Mouse (Mus musculus) stomach, postnatal 0 days (tissue): Measurements from ENCODE around the gene Gimap7. TPM values are rescaled to one million over a fixed set of nuclear protein-coding genes. Genes with fewer than 3 reads are reported as not detected.
A peak's percentile ranks its signal among the peaks of the same experiment; 100 is the strongest.

ENCODE experiments used
- ATAC-seq: fragments of 200-750 bp; cut with Nextera tagmentation; 2 replicates; pipeline ENCODE4 v1.8.0; 2017; ENCODE audit not compliant: low FRiP score, low TSS enrichment
- DNase-seq: peaks from one replicate; pipeline ENCODE4 v3.0.0-alpha.2; 2016; ENCODE audit warnings: low spot score
- H3K27ac ChIP-seq: fragments of 300-500 bp; sonication (generic); replicated peaks from 2 replicates; pipeline ENCODE4 v1.5.1; 2014; ENCODE audit warnings: mild to moderate bottlenecking, control low read depth
- H3K27me3 ChIP-seq: fragments of 300-500 bp; sonication (generic); 2 replicates; pipeline ENCODE4 v1.6.1; 2014; ENCODE audit warnings: low read length; ENCODE audit not compliant: control insufficient read depth, insufficient read depth
- H3K36me3 ChIP-seq: fragments of 300-500 bp; sonication (generic); 2 replicates; pipeline ENCODE4 v1.6.1; 2014; ENCODE audit warnings: low read length, mixed read lengths; ENCODE audit not compliant: control insufficient read depth, insufficient read depth
- H3K4me1 ChIP-seq: fragments of 300-500 bp; sonication (generic); replicated peaks from 2 replicates; pipeline ENCODE4 v1.6.1; 2014; ENCODE audit warnings: antibody characterized with exemption; ENCODE audit not compliant: control insufficient read depth, insufficient read depth
- H3K4me2 ChIP-seq: fragments of 300-500 bp; sonication (generic); replicated peaks from 2 replicates; pipeline ENCODE4 v1.6.1; 2014; ENCODE audit warnings: low read depth, mild to moderate bottlenecking, control low read depth, moderate library complexity
- H3K4me3 ChIP-seq: fragments of 300-500 bp; sonication (generic); 2 replicates; pipeline ENCODE4 v1.5.1; 2014; ENCODE audit warnings: low read depth, low read length, control low read depth
- H3K9ac ChIP-seq: fragments of 300-500 bp; sonication (generic); 2 replicates; pipeline ENCODE4 v1.6.1; 2014; ENCODE audit warnings: mild to moderate bottlenecking, low read length, control low read depth, mixed read lengths
- H3K9me3 ChIP-seq: fragments of 300-500 bp; sonication (generic); 2 replicates; pipeline ENCODE4 v1.6.1; 2016; ENCODE audit warnings: low read length; ENCODE audit not compliant: control insufficient read depth
- CTCF ChIP-seq: IDR thresholded peaks from 2 replicates; pipeline ENCODE4 v1.5.1; 2016; ENCODE audit warnings: antibody characterized with exemption, low read depth, mild to moderate bottlenecking, moderate library complexity
- EP300 ChIP-seq: optimal IDR thresholded peaks from 2 replicates; pipeline ENCODE3; 2016; ENCODE audit warnings: antibody characterized with exemption
- WGBS: fragments of 180-500 bp; shearing (Covaris S2); extraction: QIAGEN DNeasy Blood & Tissue Kit; methylation state at CpG from one replicate; pipeline ENCODE4 v1.1.7; 2014; 5-methylcytosine and 5-hydroxymethylcytosine counted together
- polyA plus RNA-seq: library from polyadenylated mRNA; unstranded; fragments of >200 nt; fragmentation: Nextera tagmentation; extraction: Ambion mirVana; gene quantifications from 2 replicates; pipeline ENCODE4 v1.2.1, GENCODE M21; 2015

Gimap7 gene
- polyA plus RNA-seq, result not detected in 2 replicates

DNA sequence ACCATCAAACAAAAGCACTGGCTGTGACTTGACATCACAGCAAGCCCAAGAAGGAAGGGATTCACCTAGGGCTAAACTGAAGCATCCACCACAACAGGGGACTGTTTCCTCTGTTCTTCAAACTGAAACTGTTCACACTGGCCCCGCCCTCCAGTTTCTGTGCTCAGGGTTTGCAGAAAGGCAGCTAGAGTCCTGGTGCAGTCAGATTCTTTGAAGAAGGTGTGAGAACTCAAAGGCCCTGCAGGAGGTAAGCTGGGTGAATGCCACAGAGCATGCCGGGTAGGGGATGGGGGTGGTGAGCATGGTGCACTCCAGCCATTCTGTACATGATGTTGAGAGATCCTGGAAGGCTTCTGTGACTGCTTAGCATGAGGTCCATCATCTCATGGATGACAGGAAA, at the start of gene Gimap7, which contains the start of gene Gm28053:
Gene Gimap7 (plus strand): TSS at position 167 of the 400 bp plus-strand sequence.
Gene Gm28053 (plus strand): TSS at position 153 of the 400 bp plus-strand sequence.
- 54% methylated on average over 2 of the region's 2 CpGs for WGBS
- no peak within 1 kb of the TSS for H3K9ac ChIP-seq
- no peaks in the 10 kb centered on the region for H3K9me3 ChIP-seq
- ATAC-seq (no peak), DNase-seq (no peak)
- no peak within 1 kb of the TSS for H3K27ac ChIP-seq
- no peak for TF ChIP-seq CTCF
- no peak for TF ChIP-seq EP300
- H3K4me1 ChIP-seq, result no peaks in the 10 kb centered on the region
- H3K4me2 ChIP-seq, result no peak within 1 kb of the TSS
- H3K36me3 ChIP-seq, result no peaks in the 10 kb centered on the region
- no peaks in the 10 kb centered on the region for H3K27me3 ChIP-seq
- H3K4me3 ChIP-seq, result no peak within 1 kb of the TSS

GRCm38 (mm10) chr6:48669446-48669969, 48.9 kb upstream of the Gimap7 start:
- peak; percentile 4 for DNase-seq
- H3K27ac ChIP-seq, result no peak overlapping the region
- TF ChIP-seq CTCF, result no peak
- no peak for TF ChIP-seq EP300
- no peak overlapping the region for H3K4me2 ChIP-seq
- no peak for ATAC-seq
- H3K4me3 ChIP-seq, result no peak overlapping the region
- H3K4me1 ChIP-seq, result no peaks in the 10 kb centered on the region
- 58% methylated on average over 2 of the region's 2 CpGs for WGBS
- H3K9me3 ChIP-seq, result no peaks in the 10 kb centered on the region
- no peaks in the 10 kb centered on the region for H3K36me3 ChIP-seq
- no peaks in the 10 kb centered on the region for H3K27me3 ChIP-seq
- H3K9ac ChIP-seq, result no peak overlapping the region

DNA sequence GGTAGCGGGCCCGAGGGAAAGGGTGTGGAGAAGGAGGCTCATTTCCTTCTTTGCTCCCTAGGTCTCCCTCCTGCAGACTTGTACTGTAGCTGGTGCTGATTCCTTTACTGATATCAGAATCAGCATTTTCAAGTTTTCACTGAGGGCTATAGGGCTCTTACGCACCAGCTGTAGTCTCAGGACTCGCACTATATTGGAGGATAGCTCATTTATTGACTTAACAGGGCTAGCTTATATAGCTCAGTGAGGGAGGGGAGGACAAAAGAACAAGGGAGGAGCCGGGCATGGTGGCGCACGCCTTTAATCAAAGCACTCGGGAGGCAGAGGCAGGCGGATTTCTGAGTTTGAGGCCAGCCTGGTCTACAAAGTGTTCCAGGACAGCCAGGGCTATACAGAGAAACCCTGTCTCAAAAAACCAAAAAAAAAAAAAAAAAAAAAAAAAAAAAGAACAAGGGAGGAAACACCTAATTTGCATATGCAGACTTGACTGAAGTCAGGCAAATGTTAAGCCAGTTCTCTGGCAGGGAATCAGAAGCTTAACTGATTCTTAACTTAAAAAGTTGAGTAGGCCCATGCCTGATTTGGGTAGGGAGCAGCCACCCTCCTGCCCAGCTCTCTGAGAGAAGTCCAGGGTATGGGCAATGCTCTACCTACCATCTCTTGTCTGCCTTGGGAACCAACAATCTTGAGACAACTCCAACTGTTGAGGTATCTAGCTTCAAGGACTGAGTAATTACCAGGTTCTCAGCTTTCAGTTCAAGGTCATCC, 43.9 kb upstream of the Gimap7 start:
- Histone ChIP-seq H3K4me1 (no peaks in the 10 kb centered on the region; the same call in 1 of the 2 replicates), H3K9ac (no peak overlapping the region), H3K27me3 (no peaks in the 10 kb centered on the region), H3K9me3 (no peaks in the 10 kb centered on the region), H3K4me3 (no peak overlapping the region), H3K36me3 (no peaks in the 10 kb centered on the region), H3K4me2 (no peak overlapping the region), H3K27ac (no peak overlapping the region)
- DNase-seq, result no peak
- no peak for ATAC-seq
- TF ChIP-seq EP300 (no peak), CTCF (no peak)
- 97% methylated on average over 9 of the region's 9 CpGs for WGBS

DNA sequence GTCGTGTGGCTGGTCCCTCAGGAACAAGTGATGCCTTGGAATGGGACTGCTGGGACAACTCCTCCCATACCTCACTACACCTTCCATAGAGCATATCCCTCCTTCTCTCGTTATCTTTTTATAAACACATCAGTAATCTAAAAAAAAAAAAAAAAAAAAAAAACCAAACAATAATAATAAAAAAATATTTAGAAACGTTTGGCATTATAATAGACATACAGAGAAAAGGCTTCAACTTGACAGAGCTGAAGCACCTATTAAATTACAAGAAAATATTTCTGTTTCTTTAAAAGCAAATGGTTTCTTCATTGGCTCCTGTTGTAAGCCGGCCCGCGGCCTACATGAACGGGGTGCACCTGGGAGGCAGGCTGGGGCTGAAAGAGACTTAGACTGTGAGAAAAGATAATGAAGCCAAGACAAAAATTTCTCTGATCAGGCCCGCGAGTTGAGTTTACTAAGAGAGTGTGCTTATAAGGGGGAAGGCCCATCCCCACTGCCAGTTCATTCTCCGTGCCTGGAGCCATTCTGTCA, 43.0 kb upstream of the Gimap7 start:
- Histone ChIP-seq H3K9ac (no peak overlapping the region), H3K4me3 (no peak overlapping the region), H3K27ac (no peak overlapping the region), H3K9me3 (no peaks in the 10 kb centered on the region), H3K4me1 (no peaks in the 10 kb centered on the region; the same call in 1 of the 2 replicates), H3K36me3 (no peaks in the 10 kb centered on the region), H3K27me3 (no peaks in the 10 kb centered on the region), H3K4me2 (peak overlapping the region; percentile 37)
- TF ChIP-seq CTCF (no peak), EP300 (no peak)
- ATAC-seq, result no peak
- DNase-seq, result peak; percentile 16
- 51% methylated on average over 10 of the region's 10 CpGs for whole genome bisulfite sequencing

DNA sequence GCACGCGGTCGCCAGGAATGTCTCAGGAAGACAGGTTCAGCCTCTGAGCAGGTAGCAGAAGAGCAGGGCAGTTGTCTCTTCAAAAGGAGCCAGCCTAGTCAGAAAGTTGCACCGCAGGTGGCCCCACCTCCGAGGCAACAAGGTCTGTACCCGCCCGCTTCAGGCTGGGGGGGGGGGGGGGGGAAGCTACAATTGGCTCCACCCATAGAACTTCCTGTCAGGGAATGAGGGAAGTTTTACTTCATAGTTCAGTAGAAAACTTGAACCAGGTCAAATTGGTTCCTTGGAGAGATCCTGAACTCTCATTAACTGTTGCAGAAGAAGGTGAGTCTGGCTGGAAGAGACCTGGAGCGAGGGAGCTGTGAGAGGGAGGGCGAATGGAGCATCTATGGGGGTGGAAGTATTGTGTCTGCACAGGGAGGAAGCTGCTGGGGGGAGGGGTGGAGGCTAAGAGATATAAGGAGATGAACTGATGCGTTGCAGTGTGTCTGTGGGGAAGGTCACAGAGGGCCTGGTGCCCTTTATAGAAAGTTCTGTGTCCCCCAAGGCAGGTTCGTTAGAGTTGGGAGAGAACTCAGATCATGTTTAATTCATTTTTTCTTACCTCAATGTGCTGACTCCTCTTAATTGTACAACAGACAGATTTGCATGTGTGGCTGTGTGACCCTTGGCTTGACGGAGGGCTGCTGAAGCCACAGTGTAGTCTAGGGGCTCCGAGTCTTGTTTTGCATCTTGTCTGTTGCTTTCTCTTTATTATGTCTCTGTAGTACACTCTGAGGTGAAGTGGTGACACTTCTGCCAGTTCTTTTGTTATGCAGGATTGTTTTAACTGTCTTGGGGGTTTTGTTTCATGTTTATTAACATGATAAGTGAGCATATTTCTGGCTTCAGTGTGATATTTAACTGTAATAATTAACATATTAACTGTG, 42.2 kb upstream of the Gimap7 start, which contains the start of gene Gimap9:
Gene Gimap9 (plus strand): TSS at position 199 of the 929 bp plus-strand sequence.
- TF ChIP-seq EP300, result no peak
- no peak for TF ChIP-seq CTCF
- peak within 1 kb of the TSS; percentile 19; the same call in 1 of the 2 replicates for H3K4me3 ChIP-seq
- H3K36me3 ChIP-seq, result no peaks in the 10 kb centered on the region
- no peaks in the 10 kb centered on the region for H3K27me3 ChIP-seq
- H3K4me1 ChIP-seq, result no peaks in the 10 kb centered on the region; the same call in 1 of the 2 replicates
- H3K4me2 ChIP-seq, result peak within 1 kb of the TSS; percentile 37
- no peaks in the 10 kb centered on the region for H3K9me3 ChIP-seq
- peak; percentile 53; the same call in 1 of the 2 replicates for ATAC-seq
- H3K27ac ChIP-seq, result no peak within 1 kb of the TSS
- 30% methylated on average over 13 of the region's 13 CpGs for WGBS
- DNase-seq, result peak; percentile 62
- no peak within 1 kb of the TSS for H3K9ac ChIP-seq
